Comparison of ENCODE assay signal across 28 mouse cellular contexts in genomic region chr16:24121633-24122032, GRCm38 (mm10).
"Had no signal": no experiment of that assay in that cellular context is flagged by ENCODE, and none has a peak within 500 bp of the region (broad histone marks: within the 10 kb centered on the region; RNA-seq: fewer than 3 reads in every experiment).

No protein-coding gene starts in this region.

- H3K27me3 ChIP-seq: limb, embryonic 12.5 days; limb, embryonic 13.5 days; limb, embryonic 15.5 days; liver, embryonic 12.5 days; liver, embryonic 13.5 days; liver, embryonic 15.5 days; lung, embryonic 15.5 days; megakaryocyte, embryonic 14.5 days; midbrain, embryonic 12.5 days; midbrain, embryonic 13.5 days; midbrain, embryonic 15.5 days had no signal

- DNase-seq: left cerebral cortex, postnatal 4 days; liver; liver, embryonic 13.5 days; liver, postnatal 0 days; lung, adult 18-20 months; lung, adult 2 months; lung, embryonic 14.5 days; lung, postnatal 10 days; lung, postnatal 14 days; lung, postnatal 36 days; lung, postnatal 4 days; midbrain, embryonic 14.5 days had no signal

- H3K27ac ChIP-seq: left cerebral cortex, adult 2 months; limb, embryonic 10.5 days; limb, embryonic 12.5 days; limb, embryonic 13.5 days; limb, embryonic 15.5 days; liver, embryonic 12.5 days; liver, embryonic 13.5 days; liver, embryonic 14.5 days; liver, embryonic 15.5 days; lung, embryonic 15.5 days; macrophage; midbrain, embryonic 10.5 days; midbrain, embryonic 12.5 days; midbrain, embryonic 13.5 days; midbrain, embryonic 15.5 days had no signal

- H3K36me3 ChIP-seq: limb, embryonic 10.5 days; limb, embryonic 12.5 days; limb, embryonic 13.5 days; limb, embryonic 15.5 days; liver, embryonic 12.5 days; liver, embryonic 13.5 days; liver, embryonic 15.5 days; lung, embryonic 15.5 days; midbrain, embryonic 10.5 days; midbrain, embryonic 12.5 days; midbrain, embryonic 13.5 days; midbrain, embryonic 15.5 days had no signal

- H3K4me3 ChIP-seq: left cerebral cortex, adult 2 months; limb, embryonic 10.5 days; limb, embryonic 12.5 days; limb, embryonic 13.5 days; limb, embryonic 15.5 days; liver, embryonic 12.5 days; liver, embryonic 13.5 days; liver, embryonic 15.5 days; lung, embryonic 15.5 days; megakaryocyte, embryonic 14.5 days; midbrain, embryonic 10.5 days; midbrain, embryonic 12.5 days; midbrain, embryonic 13.5 days; midbrain, embryonic 15.5 days; myocyte had no signal

- H3K4me1 ChIP-seq: limb, embryonic 10.5 days; limb, embryonic 12.5 days; limb, embryonic 13.5 days; limb, embryonic 15.5 days; liver, embryonic 12.5 days; liver, embryonic 13.5 days; liver, embryonic 15.5 days; lung, embryonic 15.5 days; megakaryocyte, embryonic 14.5 days; midbrain, embryonic 10.5 days; midbrain, embryonic 12.5 days; midbrain, embryonic 13.5 days; midbrain, embryonic 15.5 days had no signal
